Mouse (Mus musculus) kidney, adult 11 months (tissue): ENCODE data around the gene Arpp21.

Experiments used
- DNase-seq: peaks from one replicate; pipeline ENCODE4 v3.0.0; 2022

Arpp21 gene

DNA sequence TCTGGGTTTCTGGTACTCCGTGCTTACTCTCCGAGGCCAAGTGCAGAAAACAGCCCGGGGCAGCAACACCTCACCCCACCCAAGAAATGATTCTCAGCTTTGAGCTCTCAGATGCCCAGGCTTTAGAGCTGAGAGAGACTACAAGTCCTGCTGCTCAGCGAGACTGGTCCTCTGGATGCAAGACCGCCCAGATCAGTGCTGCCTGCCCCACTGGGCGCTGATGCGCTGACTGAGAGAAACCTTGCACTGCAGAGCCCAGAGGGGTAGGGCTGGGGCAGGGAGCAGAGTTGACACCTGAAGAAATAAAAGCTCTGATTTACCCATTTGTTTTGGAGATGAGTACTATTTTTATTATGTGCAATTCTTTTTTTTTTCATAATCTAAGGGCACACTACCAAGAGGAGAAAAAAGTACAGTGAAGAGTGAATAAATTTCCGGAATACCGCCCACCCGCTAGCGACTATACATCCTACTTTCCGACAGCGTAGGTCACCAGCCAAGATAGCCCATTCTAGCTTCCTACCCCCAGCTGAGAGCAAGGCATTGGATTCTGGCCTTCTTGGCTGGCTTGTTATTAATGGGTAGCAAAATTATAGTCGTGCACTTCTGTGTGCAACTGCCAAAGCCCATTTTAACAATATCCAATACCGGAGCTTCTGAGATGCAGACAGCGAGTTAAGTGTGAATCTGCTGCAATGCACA, at the start of gene Arpp21:
Gene Arpp21, minus strand, starts transcription at position 243 of the 702 bp plus-strand sequence.
- no peak for DNase-seq

DNA sequence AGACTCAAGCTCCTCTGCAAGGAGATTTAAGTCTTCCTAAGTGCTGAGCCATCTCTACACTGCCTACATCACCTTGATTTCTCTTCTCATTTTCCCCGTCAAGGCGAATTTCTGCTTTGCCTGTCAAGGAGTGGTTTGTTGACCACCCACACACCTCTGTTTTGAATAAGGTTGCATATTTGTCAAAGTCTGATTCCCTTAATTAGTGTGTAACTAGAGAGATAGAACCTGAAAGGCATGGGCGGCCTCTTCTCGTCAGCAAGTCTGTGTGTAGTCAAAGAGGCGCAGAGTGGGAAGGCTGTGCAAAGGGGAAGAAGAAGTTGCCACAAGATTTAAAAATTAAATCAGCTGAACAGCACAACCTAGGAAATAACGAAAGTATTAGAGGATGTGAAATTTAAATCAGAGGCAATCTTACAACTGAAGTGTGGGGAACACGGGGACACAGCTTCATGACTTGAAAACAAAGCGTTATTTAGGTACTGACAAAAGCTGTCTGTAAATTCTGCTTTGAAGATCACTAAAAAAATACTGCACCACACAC, 36.8 kb upstream of the Arpp21 start:
- DNase-seq, result no peak

DNA sequence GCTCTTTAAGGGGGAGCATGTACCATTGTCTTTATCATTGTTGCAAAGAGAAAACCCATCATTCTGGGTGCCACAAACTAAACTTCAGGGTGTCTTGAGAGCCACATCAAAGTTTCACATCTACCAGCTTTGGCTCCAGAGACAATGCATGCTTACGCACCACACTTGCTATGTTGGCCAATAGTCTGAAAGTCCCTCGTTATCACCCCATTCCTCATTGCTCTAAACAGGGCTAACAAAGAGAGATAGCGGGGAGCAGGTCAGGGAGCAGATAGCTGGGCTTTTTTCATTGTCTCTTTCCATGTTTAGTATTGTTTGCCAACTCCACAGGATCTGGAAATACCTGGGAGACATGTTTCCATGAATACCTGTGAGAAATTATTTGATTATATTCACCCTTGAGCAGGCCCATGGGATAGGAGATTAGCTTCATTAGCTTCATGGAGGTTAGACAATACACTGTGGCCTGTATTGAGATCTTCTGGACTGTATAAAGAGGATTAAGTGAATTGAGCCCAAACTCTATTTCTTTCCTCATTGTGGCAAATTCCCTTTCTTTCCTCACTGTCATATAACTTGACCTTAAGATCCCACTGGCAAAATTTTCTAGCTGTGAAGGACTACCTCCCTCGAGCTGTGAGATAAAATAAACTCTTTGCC, 29.4 kb upstream of the Arpp21 start:
- no peak for DNase-seq

DNA sequence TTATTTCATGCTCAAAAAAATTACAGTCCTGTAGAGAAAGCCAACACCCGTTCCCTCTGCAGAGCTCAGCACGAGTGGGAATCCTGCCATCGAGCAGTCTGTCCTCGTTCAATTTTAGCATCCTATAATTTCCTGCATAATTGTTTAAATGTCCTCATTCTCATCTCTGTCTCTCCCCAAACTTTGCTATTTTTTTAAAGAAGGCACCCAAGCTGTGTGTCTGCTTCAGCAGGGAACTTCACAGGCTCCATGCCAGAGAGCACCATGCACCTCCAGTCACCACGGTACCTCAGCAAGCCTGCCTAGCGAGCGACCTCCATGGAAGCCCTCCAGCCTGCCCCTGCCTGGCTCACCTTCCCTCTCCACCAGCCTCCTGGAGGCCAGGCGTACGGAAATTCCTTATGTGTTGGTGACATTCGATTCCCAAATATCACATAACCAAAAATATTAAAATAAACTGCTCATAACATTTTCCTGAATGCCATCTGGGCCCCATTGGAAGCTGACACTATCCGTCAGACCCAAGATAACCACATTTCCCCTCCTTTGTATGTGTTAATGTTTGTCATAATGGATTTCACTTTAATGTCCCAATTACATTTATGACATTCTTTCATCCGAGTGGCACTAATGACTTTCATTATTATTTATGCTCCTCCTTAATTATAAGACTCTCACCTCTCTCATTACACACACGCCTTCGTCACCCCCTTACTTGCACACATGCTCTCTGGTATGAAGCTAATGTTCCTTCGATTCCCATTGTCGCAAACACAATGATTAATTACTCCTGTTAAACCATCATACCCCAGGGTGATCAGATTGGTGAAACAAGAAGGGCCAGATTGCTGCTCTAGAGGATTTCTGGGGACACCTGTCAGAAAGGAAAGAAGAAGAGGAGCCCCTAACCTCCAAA, 26.5 kb upstream of the Arpp21 start:
- no peak for DNase-seq

DNA sequence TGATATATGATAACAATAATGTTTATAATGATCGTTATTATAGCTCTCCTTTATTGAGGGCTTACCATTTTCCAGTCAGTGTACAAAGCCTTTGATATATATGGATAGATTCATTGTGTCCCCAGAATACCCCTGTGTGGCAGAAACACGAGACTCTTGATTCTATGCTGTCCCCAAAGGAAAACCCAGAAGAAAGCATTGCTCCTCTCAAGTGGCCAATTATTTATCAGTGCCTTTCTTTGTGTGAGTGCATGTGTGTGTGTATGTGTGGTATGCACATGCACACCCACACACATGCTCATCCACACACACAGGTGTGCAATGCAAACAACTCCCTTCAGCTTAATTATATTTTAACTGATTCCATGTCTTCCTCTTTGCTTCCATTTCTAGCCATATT, 25.8 kb upstream of the Arpp21 start:
- no peak for DNase-seq

DNA sequence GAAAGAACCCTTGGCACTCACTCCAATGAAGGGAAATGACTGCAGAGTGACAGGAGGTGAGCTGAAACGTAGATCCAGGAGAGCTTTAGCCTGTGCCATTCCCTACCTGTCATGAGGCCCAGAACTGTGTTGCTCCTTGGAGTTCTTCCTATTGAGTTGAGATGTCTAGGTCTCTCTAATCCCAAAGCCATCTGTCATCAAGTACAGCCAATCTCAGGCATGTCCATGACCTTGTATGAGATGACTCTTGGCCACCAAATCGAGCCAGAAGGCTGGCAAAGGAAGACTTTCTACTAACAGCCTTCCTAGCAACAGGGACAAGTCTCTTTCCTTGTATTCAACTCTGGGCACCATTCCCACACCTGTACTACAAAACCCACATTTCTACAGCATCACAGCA, 25.0 kb upstream of the Arpp21 start:
- no peak for DNase-seq

DNA sequence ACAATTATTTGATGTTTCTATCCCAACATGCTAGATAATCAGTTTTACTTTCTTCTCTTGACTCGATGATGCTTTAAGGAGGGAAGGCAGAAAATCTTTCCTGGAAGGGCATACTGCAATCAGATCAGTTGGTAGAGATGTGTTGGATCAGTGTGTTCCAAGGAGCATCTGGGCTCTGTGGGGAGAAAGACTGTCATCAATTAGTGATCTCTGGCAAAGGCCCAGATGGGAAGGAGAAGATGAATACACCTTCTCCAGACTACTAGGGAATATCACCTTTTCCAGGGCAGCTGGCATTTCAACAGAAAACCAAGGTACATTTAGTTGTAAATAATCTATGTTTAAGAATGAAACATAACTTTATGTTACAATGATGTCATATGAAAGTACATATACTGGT, 22.8 kb upstream of the Arpp21 start:
- DNase-seq, result no peak

DNA sequence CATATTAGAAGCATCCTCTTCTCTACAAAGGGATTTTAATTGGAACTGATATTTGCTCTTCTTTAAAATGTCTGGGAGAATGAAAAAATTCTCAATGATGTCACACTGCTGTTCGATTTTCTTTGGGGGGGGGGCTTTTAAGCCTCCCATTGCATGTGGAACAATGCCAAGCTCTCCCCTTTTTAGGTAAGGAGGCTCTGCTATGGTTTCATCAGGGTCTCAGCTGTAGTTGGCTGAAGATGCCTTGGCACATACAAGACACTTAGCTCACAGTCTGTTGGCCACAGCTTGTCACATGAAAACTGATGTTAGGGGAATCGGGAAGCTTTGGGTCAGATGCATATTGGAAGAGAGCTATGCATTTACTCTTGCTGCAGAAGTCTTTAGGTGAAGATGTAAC, 20.2 kb upstream of the Arpp21 start:
- DNase-seq, result no peak

DNA sequence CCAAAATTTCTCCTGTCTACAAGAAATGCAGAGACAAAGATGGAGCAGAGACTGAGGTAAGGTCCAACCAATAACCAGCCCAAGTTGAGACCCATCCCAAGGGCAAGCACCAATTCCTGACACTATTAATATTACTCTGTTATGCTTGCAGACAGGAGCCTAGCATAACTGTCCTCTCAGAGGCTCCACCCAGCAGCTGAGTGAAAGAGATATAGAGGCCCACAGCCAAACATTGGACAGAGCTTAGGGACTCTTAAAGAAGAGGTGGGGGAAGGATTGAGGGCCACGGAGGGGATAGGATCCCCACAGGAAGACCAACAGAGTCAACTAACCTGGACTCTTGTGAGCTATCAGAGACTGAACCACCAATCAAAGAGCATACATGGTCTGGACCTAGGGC, 18.0 kb upstream of the Arpp21 start:
- DNase-seq, result no peak

DNA sequence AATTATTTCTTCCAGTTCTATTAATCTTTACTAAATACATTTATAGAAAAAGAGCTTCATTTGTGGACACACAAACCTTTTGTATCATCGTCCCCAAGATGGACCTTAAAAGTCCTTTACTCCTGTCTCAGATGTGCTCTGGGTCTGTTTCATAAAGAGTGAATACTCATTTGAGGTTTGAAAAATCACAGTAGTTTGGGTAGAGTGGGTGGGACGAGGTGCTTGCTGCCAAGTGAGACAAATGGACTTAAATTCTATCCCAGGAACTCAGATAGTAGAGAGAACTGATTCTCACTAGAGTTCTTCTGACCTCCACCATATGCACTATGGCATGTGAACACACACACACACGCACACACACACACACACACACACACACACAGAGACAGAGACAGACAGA, 16.1 kb upstream of the Arpp21 start:
- no peak for DNase-seq

DNA sequence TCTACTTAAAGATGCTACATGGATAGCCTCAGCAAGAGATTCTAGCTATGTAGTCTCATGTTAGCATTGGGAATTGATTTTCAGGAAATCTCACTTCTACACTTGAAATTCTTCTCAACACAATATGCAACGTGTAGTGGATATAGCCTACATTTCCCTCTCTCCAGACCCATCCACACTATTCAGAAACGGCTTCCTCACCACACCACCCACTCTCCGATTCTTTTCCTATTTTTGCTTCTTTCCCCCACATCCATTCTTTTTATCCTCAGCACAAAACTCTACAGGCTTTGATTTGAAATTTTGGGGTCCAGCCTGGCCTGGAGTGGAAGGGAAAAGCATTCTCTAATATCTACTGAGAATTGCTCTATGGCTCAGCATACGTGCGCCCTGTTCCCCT, 15.6 kb upstream of the Arpp21 start:
- no peak for DNase-seq

DNA sequence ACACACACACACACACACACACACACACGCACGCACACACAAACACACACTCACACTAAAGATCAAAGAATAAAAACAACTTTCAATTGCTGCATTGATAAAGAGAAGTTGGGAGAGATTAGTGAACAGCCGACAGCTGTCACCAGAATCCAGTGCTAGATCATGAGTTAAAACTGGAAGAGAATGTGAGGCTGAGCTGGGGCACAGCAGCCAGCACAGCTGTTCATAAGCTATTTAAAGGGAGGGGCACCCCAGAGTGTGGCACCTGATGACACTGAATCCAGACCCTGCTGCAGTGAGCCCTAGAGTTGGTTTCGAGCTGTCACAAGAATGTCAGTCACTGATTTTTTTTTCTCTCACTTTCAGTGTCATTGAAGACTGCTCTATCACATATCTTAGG, 14.0 kb upstream of the Arpp21 start:
- no peak for DNase-seq

DNA sequence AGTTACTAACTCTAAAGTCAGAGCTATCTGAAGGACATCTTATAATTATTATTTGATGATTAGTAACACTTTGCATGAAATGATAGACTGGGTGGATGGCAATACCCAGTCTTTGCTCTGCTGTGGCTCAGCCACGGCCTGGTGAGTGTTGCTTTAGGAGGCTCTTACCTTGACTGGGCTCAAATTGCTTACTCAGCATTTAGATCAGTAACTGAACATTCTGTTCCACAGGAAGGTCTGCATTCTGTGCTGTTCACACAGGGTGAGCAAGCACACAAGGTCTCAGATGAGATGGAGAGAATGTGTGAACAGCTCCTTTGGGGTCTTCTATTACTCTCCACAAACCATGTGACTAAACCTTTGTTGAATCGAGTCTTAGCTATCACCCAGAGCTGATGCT, 11.4 kb upstream of the Arpp21 start:
- no peak for DNase-seq

DNA sequence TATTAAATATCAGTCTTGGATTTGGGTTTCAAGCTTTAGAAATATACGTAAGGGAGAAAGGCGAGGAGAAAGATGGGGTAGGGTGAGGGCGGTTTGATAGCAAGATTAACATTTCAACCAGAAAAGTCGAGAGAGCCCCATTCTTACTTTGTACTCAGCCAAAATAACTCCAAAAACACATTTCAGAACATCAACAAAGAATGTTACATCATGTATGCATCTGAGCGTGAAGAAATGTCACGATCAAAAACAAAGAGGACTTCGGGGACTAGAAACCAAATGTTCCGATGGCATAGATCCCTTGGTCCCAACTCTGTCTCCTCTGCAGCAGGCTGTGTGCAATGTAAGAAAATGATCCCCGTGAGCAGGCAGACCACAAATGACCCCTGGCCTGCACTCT, 2.4 kb upstream of the Arpp21 start:
- no peak for DNase-seq

DNA sequence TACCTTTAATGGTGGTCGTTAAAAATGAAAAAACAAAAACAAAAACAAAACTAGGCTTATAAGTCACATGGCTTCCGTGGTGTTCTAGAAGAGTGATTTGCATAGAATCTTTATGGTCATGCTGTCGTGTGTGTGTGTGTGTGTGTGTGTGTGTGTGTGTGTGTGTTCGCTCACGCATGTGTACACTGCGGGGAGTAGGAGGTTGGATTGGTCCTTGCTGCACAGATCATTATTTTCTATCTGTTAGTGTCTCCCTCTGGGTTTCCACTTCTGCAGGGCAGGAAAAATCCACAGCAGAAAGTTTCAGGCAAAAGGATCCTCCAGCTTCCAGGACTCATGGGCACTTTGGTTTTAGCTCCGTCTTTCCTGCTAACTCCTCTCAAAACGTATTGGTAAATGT, 813 bp upstream of the Arpp21 start:
- no peak for DNase-seq

DNA sequence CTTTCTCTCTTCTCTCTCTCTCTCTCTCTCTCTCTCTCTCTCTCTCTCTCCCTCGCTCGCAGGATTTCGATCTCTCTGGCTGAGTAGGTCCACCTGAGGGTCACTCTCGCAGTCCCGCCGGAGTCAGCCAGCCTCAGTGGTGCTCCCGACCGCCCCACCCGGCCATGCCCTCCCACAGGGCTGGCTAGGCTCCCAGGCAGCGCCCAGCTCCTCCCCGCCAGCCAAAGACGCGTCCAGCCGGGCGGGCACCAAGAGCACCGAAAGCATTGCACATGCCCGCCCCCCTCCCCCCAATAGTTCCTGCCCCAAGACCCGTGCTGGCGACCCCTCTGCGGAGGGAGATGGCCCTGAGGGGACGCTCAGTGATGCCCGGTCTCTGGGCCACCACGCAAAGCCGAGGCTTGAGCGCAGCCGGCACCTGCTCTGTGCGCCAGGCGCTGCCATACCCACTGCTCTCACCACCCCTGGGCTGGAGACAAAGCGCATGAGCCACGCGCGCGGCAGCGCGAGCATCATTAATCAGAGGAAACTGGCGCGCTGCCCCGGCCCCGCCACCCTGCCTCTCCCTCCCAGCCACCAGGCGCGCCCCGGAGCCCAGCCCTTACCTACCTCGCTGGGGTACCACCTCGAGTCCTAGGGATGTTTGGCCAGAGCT, 570 bp downstream of the Arpp21 start:
- DNase-seq, result no peak

DNA sequence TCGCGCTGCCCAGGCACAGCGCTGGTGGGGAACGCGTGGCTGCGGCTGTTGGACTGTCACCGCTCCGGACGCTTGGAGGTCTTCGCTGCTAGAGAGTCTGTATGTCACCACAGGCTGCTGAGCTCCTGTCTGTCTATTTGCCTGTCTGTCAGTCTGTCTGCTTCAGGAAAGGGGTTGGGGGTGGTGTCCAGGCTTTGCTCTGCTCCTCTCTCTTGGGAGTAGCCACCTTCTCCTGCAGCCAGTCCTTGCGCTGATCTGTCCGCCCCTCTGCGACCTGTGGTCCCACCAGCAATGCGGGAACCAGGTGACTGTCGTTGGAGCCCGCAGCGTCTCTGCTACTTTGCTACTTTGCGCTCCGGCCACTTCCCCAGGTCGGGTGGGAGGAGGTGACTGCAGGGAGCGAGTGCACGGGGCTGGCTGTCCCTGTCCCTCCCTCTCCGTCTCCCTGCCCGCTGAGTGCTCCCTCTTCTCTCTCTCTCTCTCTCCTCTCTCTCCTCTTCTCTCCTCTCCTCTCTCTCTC, 1.2 kb downstream of the Arpp21 start:
- no peak for DNase-seq

DNA sequence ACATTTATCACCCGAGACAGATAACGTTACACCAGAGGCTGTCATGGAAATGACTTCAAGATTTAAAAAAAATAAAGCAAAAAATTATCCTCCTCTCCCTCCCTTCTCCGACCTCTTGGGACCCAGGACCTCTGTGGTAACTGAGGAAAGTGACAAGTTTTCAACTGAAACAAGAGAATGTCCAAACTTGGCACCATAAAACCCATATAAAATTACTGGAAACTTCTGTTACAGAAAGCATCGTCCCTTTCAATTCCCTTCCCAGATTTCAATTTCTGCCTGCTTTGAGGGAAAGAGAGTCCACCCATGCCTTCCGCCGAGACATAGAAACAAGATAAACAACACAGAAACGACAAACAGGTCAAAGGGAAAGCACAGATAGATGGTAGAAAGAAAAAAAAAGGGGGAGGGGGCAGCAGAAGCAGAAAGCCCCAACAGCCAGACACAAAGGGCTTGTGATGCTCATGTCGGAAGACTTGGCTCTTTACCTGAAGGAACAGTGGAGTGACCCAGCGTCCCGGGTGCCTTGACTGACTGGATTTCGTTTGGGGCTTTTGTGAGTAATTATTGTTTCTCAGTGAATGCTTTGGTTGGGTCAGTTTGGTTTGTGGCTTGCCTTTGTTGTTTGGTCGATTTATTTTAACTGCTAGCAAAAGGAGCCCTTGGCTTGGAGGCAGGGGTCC, 1.8 kb downstream of the Arpp21 start:
- no peak for DNase-seq

DNA sequence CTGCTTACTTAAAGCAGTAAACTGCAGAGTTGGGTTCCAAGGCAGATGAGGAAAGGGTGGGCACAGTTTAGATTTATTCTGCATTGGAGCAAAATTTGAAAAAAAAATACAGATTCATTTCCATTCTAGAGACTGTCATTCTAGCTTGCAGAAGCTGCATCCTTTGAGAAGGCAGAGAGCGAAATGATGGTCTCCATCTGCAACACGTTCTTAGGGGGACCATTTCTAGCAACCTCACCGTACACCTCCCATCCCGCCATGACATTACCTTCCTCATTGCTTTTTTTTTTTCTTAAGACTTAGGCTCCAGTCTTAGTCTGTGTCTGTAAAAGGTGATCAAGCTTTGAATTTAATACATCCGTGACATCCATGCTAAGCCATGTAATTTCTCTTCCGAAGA, 2.4 kb downstream of the Arpp21 start:
- DNase-seq, result no peak

DNA sequence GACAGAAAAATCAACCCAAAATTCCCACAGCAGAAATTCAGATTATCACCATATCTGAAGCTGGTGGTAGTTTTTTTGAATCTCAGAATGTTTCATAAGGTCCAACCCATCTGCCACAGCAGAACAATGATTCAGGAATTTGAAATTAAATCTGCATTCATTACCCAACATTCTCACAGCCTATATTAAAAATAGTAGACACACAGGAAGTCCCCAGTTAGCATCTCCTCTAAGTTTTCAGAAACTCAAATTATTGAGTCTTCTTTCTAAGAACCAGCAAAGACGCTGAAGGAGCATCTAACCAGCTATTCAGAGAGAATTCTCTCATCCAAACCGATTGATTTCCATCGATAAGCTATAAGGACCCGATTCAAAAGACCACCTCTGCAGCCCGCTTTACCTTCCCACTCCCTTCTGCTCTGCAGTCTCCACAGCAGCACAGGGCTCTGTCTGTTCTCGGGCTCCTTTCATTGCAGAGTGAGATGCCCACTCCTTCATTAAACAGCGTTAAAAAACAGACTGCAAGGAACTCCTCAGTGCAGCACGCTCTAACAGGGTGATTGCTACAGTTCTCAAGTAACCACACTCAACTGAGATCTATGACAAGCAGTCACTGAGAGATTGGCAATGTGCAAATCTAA, 3.7 kb downstream of the Arpp21 start:
- no peak for DNase-seq

DNA sequence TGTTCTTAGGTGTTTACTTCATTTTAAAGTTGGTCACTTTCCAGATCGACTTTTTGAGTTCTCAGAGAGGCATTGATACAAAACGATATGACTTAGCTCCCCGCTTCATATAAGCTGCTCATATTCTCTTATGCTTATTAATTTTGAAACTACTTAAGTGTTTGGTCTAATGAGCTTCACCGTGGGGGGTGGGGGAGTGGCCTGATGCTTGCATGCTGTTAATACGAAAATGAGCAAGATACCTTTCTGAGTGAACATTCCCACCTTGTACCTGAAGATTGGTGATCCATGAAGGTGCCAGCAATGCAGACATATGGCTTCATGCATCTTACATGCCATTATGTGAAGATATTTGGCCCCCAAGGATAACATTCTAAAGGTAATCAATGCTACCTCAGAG, 4.4 kb downstream of the Arpp21 start:
- no peak for DNase-seq
